Mouse (Mus musculus) ES-Bruce4 (cell line): ENCODE measurements at regions not wholly inside any gene's neighbourhood (a gene's known extent, or its start where the extent isn't known, plus 50 kb on each side); places are given as distances from the start of the nearest gene placed in this dataset.

ENCODE experiments used
- H3K27ac ChIP-seq: 2 replicates; pipeline ENCODE4 v1.5.1; 2012; ENCODE audit warnings: low read length, inconsistent platforms; ENCODE audit not compliant: insufficient read depth
- H3K27me3 ChIP-seq: 2 replicates; pipeline ENCODE4 v1.6.1; 2012; ENCODE audit warnings: mild to moderate bottlenecking, low read length, inconsistent platforms; ENCODE audit not compliant: control insufficient read depth, poor library complexity, insufficient read depth, severe bottlenecking
- H3K36me3 ChIP-seq: 2 replicates; pipeline ENCODE4 v1.6.1; 2012; ENCODE audit warnings: inconsistent platforms, mild to moderate bottlenecking, low read length, moderate library complexity; ENCODE audit not compliant: control insufficient read depth, poor library complexity, insufficient read depth, severe bottlenecking
- H3K4me1 ChIP-seq: one replicate; pipeline ENCODE4 v1.8.1; 2011; ENCODE audit warnings: low read length; ENCODE audit not compliant: control insufficient read depth, insufficient read depth
- H3K4me3 ChIP-seq: 2 replicates; pipeline ENCODE4 v1.5.1; 2011; ENCODE audit warnings: low read depth, mild to moderate bottlenecking, low read length
- H3K9ac ChIP-seq: 2 replicates; pipeline ENCODE4 v1.6.1; 2012; ENCODE audit warnings: low read depth, mild to moderate bottlenecking, inconsistent platforms; ENCODE audit not compliant: poor library complexity, severe bottlenecking
- H3K9me3 ChIP-seq: replicated peaks from 2 replicates; pipeline ENCODE4 v1.6.1; 2012; ENCODE audit warnings: mild to moderate bottlenecking, low read length, inconsistent platforms; ENCODE audit not compliant: control insufficient read depth, poor library complexity, insufficient read depth, severe bottlenecking
- CTCF ChIP-seq: IDR thresholded peaks from one replicate; pipeline ENCODE4 v1.8.1; 2011; ENCODE audit warnings: low read depth, low read length
- EP300 ChIP-seq: IDR thresholded peaks from 2 replicates; pipeline ENCODE4 v1.6.1; 2011; ENCODE audit warnings: low read depth, low read length; ENCODE audit not compliant: insufficient read depth
- POLR2A ChIP-seq: IDR thresholded peaks from one replicate; pipeline ENCODE4 v1.8.1; 2011; ENCODE audit warnings: low read length; ENCODE audit not compliant: insufficient read depth

GRCm38 (mm10) chr11:111212702-111213328, 146.9 kb downstream of the Kcnj2 start:
- Histone ChIP-seq H3K9me3 (peaks cover 20% of the 10 kb centered on the region), H3K4me1 (no peaks in the 10 kb centered on the region), H3K27me3 (no peaks in the 10 kb centered on the region), H3K9ac (no peak overlapping the region), H3K36me3 (no peaks in the 10 kb centered on the region), H3K4me3 (no peak overlapping the region), H3K27ac (no peak overlapping the region)
- TF ChIP-seq EP300, result no peak
- TF ChIP-seq CTCF, result no peak
- TF ChIP-seq POLR2A, result no peak

- H3K9me3 ChIP-seq, result peaks cover 20% of the 10 kb centered on the region
- no peak overlapping the region for H3K4me3 ChIP-seq
- no peaks in the 10 kb centered on the region for H3K36me3 ChIP-seq
- no peak overlapping the region for H3K9ac ChIP-seq
- no peak overlapping the region for H3K27ac ChIP-seq
- TF ChIP-seq CTCF (no peak), POLR2A (no peak), EP300 (no peak)
- no peaks in the 10 kb centered on the region for H3K4me1 ChIP-seq
- no peaks in the 10 kb centered on the region for H3K27me3 ChIP-seq
Observed at GRCm38 (mm10) chr11:111215006-111215405, 149.0 kb downstream of the Kcnj2 start.

- H3K27me3 ChIP-seq, result peaks cover 2% of the 10 kb centered on the region; the same call in 1 of the 2 replicates
- no peaks in the 10 kb centered on the region for H3K4me1 ChIP-seq
- H3K4me3 ChIP-seq, result no peak overlapping the region
- H3K36me3 ChIP-seq, result no peaks in the 10 kb centered on the region
- peaks cover 17% of the 10 kb centered on the region for H3K9me3 ChIP-seq
- TF ChIP-seq CTCF, result no peak
- TF ChIP-seq POLR2A, result no peak
- no peak for TF ChIP-seq EP300
- no peak overlapping the region for H3K27ac ChIP-seq
- no peak overlapping the region for H3K9ac ChIP-seq
Observed at GRCm38 (mm10) chr11:111223834-111224233, 157.9 kb downstream of the Kcnj2 start.

DNA sequence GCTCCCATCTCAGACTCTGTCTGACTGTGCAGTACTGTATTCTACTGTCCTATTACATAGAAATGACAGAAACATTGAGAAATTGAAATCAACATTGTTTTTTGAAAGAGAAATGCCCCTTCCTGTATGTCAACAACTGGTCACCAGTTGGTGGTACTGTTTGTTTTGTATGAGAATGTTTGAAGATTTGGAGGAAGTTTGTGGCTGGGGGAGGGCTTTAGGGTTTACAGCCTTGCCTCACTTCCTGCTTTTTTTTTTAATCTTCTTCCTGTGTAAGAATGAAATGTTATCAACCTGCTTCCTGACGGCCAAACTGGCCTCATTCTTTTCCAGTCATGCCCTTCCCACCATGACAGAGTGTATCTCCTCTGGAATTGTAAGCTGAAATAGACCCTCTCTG, 161.3 kb downstream of the Kcnj2 start:
- no peaks in the 10 kb centered on the region for H3K36me3 ChIP-seq
- H3K9ac ChIP-seq, result no peak overlapping the region
- no peak overlapping the region for H3K4me3 ChIP-seq
- no peak overlapping the region for H3K27ac ChIP-seq
- H3K4me1 ChIP-seq, result no peaks in the 10 kb centered on the region
- peaks cover 2% of the 10 kb centered on the region; the same call in 1 of the 2 replicates for H3K27me3 ChIP-seq
- TF ChIP-seq POLR2A, result no peak
- TF ChIP-seq EP300, result no peak
- no peak for TF ChIP-seq CTCF
- peaks cover 17% of the 10 kb centered on the region for H3K9me3 ChIP-seq

- H3K27ac ChIP-seq, result no peak overlapping the region
- no peak overlapping the region for H3K9ac ChIP-seq
- no peak for TF ChIP-seq EP300
- no peak for TF ChIP-seq POLR2A
- TF ChIP-seq CTCF, result no peak
- no peaks in the 10 kb centered on the region for H3K9me3 ChIP-seq
- no peak overlapping the region for H3K4me3 ChIP-seq
- no peaks in the 10 kb centered on the region for H3K27me3 ChIP-seq
- no peaks in the 10 kb centered on the region for H3K4me1 ChIP-seq
- no peaks in the 10 kb centered on the region for H3K36me3 ChIP-seq
Observed at GRCm38 (mm10) chr11:111236741-111237140, 170.8 kb downstream of the Kcnj2 start.

DNA sequence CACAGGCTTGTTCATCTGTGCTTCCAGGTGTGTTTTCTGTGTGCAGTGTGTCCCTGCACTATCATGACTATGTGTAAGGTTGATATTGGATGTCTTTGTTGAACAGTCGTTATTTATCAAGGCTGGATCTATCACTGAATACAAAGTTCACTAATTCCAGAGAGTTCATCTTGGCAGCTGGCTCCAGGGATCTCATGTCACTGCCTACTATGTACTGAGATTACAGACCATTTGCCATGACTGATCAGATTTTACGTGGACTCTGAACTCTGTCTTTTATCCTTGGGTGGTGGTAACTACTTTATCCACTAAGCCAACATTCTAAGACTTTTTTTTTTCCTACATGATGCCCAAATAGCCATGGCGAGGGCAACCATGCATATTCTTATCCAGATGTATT, 173.8 kb downstream of the Kcnj2 start:
- Histone ChIP-seq H3K9ac (no peak overlapping the region), H3K4me1 (no peaks in the 10 kb centered on the region), H3K9me3 (no peaks in the 10 kb centered on the region), H3K36me3 (no peaks in the 10 kb centered on the region), H3K27me3 (no peaks in the 10 kb centered on the region), H3K27ac (no peak overlapping the region), H3K4me3 (no peak overlapping the region)
- TF ChIP-seq CTCF (no peak), POLR2A (no peak), EP300 (no peak)
